Mouse (Mus musculus) mouse trophoblast stem cell (cell line): ENCODE data around the gene Hist1h3f.
"Not testable (repeated sequence)": the region's sequence is repeated elsewhere in the genome, so short reads cannot be mapped to it uniquely, and the experiment has no call there.

ENCODE experiments used
- in situ Hi-C, 2 experiments: fragments of 300-500 bp; cut with MseI, MboI; formaldehyde crosslinking; loops; 2 replicates in 1 of 2; 3 replicates in 1 of 2; pipeline ENCODE4 v1.15.1; 2025

The Hist1h3f gene

GRCm38 (mm10) chr13:23534368-23535131 is 9.3 kb upstream of the Hist1h3f start:
- in situ Hi-C loops: no loop called here

- in situ Hi-C loops: not testable (repeated sequence)
These were observed 8.4 kb upstream of the Hist1h3f start, which contains the start of gene Hist1h3g for GRCm38 (mm10) chr13:23535137-23536075. TSS of gene Hist1h3g (plus strand) at chr13:23535422.

DNA sequence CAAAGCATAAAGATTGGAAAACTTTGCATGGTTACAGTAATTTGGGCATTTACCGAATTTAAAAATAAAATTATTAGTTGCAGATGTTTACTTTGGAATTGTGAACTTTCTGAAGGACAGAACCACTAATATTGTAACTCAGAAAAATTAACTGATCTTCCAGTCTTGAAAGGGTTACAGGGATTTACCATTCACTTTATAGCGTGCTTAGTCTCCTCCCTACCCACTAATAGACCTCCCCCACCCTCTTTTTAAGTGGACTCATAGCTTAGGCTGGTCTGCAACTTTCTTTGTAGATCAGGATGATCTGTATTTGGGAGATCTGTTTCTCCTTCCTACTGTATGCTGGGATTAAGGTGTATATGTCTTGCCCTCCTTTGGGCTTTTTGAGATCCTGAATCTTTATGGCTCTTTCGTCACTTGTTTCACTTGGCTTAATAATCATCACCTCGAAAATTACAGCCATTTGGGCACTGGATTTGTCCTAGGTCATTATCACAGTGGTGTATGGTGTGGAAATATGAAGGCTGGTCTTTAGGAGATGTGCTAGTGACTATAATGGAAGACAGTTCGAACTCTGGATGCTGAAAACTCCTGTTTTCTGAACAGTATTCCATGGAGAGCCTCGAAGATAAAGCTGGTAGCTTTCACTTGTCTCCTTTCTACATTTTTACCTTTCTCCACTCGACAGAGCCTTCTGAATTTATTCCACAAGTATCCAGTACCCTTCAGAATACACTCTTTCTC is 7.6 kb upstream of the Hist1h3f start:
- in situ Hi-C loops: no loop called here

- in situ Hi-C loops: no loop called here
These were observed 6.7 kb upstream of the Hist1h3f start for GRCm38 (mm10) chr13:23537006-23537710.

DNA sequence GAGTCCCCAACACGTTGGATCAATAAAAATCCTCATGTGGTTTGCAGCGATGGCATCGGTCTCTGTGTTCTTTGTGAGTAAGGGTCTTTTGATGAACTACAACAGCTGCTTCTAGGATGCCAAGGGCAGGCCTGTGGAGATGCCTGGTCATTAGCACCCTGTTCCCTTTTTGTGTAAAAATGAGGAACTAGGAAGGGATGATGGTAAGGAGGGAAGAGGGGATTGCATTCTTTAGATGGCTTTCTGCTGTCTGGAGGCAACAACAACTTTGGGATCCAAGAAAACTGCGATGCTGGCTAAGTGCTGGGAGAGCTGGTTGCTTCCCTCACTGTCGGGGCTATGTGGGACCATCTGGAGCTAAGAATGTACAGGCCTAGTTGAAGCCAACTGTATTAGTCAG is 5.6 kb upstream of the Hist1h3f start:
- in situ Hi-C loops: no loop called here

DNA sequence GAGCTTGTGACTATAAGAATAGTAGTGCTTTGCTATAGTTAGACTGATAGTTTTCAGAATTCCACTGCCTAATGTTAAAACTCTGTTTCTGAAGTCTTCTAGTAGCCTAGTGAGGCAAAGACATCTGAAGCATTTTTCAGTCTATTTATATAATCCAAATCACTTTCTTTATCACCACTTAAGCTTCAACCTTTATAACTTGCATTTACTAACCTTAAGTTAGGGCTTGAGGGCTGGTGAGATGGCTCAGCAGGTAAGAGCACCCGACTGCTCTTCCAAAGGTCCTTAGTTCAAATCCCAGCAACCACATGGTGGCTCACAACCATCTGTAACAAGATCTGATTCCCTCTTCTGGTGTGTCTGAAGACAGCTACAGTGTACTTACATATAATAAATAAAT is 4.0 kb upstream of the Hist1h3f start:
- in situ Hi-C loops: not testable (repeated sequence)

DNA sequence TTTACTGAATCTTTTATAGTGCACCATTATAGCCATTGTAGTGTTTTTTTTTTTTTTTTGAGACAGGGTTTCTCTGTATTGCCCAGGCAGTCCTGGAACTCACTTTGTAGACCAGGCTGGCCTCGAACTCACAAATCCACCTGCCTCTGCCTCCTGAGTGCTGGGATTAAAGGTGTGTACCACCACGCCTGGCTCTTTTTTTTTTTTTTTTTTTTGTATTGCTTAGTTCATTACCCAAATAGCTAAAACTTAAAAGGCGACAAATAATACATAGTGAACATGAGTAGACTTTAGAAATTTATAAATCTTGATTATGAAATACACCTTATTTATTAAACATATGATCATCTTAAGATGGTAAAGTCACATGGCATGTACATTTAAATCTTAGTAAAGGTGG is 2.4 kb upstream of the Hist1h3f start:
- in situ Hi-C loops: no loop called here

GRCm38 (mm10) chr13:23542225-23542980 is 1.4 kb upstream of the Hist1h3f start:
- in situ Hi-C loops: not testable (repeated sequence)

GRCm38 (mm10) chr13:23542999-23543607 is 749 bp upstream of the Hist1h3f start, which contains the start of gene Hist1h2bh:
TSS of gene Hist1h2bh (minus strand) at chr13:23543392.
- in situ Hi-C loops: not testable (repeated sequence)

DNA sequence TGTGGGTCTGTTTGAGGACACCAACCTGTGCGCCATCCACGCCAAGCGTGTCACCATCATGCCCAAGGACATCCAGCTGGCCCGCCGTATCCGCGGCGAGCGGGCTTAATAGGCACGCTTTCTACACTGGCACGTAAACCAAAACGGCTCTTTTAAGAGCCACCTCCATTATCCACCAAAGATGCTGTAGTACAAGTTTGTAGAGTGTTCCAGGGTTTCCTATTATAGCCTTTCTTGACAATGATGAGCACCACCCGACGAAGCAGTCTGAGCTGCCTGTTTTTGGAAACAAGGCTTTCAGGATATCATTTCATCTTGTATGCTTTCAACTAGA is 902 bp downstream of the Hist1h3f start:
- in situ Hi-C loops: not testable (repeated sequence)

- in situ Hi-C loops: no loop called here
These were observed 2.8 kb downstream of the Hist1h3f start for GRCm38 (mm10) chr13:23546694-23547093.

DNA sequence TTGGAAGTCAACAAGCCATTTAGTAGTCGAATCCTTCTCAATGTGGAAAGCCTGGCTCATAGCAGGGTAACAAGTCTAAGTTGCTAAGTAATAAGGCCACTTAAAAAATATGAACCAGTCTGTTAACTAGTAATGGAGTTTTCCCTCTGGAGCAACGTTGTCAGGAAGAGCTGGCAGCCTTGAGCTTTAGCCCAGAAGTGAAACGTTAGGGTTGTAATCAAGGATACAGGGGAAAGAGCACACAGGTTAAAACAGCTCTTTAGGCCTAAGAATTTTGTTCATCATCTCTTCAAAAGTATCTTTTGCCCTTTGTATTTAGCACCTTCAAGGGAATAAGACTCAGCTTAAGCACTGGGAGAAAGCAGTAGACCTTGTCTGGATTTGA is 6.9 kb downstream of the Hist1h3f start:
- in situ Hi-C loops: no loop called here

DNA sequence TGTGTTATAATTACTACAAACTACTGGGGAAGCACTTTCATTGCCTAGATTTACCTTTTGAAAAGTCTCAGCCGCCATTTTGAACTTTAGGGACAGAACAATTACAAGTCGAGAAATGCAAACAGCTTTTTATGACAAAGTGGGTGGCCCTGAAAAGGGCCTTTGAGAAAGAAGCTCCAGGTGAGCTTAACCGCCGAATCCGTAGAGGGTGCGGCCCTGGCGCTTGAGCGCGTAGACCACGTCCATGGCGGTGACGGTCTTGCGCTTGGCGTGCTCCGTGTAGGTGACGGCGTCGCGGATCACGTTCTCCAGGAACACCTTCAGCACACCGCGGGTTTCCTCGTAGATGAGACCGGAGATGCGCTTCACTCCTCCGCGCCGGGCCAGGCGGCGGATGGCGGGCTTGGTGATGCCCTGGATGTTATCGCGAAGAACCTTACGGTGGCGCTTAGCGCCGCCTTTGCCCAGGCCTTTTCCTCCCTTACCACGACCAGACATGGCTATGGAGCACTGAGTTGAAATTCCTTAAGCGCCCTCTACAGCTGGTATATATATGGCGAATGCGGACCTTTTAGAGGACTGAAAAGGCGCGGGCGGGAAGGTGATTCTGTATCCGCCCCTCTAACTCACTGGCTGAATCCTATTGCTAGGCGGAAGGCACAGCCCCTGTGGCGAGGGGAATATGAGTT is 7.4 kb downstream of the Hist1h3f start, which contains the start of gene Hist1h4f:
TSS of gene Hist1h4f (minus strand) at position 503 of the 689 bp plus-strand sequence.
- in situ Hi-C loops: not testable (repeated sequence)

DNA sequence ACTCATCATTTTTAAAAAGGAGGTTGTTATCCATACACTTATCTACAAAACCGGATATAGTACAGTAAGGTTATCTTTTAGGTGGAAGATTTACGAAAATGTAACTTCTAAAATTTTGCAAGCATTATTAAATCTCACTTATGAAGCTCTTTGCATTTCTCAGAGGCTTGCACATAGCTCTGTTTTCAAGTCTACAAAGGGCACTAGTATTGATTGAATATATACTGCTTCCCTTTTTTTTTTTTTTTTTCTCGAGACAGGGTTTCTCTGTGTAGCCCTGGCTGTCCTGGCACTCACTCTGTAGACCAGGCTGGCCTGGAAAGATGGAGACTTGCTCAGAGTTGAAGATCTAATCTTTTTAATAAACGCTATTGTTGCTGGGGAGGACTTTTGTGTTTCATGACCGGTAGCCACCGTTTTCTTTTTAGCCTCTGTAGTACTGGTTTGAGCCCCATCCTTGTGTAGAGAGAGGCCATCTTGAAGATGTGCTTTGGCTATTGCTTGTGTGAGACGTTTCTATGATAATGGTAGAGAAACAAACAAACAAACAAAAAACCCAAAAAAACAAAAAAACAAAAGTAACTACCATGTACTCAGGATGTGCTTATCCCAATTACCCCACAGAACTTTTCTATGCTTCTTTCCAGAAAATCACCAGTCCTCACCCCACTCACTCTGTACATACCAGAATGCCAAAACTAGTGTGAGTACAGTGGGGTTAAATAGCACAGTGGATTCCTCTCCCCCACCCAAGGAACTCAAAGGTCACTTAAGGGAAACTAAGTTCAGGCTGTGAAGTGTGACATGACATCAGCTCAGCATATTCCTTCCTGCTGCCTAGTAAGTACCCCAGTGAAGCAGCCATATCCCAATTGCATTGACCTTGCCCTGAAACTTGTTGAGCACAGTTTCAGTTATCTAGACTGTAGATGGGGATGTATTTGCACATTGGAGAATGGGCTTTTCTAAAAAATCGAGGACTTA is 8.4 kb downstream of the Hist1h3f start:
- in situ Hi-C loops: no loop called here

DNA sequence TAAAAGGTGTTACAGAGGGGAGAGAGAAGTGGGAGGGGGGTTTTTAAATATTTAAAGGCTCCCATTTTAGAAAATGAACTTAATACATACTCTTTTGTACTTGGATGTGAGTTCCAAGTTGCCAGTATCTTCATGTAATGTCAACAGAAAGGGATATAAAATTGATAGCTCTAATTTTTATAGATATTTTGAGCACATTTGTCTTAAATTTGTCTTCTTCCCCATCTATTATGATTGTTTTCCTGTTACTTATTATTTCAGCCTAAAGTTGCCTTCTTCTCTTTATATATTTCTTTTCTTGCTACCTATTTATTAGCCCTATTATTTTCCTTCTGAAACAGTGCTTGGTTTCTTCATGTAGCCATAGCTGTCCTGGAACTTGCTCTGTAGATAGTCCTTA is 9.1 kb downstream of the Hist1h3f start, which contains the start of gene Hist1h1d:
TSS of gene Hist1h1d (plus strand) at position 301 of the 400 bp plus-strand sequence.
- in situ Hi-C loops: no loop called here

DNA sequence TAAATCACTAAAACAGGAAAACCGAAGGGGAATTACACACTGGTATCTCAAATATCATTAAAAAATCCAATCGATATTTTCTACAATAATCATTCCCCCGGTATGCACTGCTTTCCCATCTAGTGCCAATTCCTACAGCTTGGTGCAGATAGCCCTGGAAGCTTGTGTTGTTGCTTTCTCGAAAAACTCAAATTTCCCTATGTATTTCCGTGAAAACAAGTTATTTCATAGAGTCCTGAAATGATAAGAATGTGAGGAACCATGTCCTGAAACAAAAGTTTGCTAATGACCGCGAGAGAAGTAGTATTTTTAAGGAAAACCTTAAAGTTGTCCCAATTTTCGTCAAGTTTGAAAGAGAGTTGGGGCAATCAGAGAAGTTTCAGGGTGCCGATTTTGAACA is 10.5 kb downstream of the Hist1h3f start:
- in situ Hi-C loops: no loop called here

GRCm38 (mm10) chr13:23554925-23555838 is 11.3 kb downstream of the Hist1h3f start:
- in situ Hi-C loops: no loop called here
